Mouse (Mus musculus): ENCODE measurements around the gene Abhd14a.

DNA sequence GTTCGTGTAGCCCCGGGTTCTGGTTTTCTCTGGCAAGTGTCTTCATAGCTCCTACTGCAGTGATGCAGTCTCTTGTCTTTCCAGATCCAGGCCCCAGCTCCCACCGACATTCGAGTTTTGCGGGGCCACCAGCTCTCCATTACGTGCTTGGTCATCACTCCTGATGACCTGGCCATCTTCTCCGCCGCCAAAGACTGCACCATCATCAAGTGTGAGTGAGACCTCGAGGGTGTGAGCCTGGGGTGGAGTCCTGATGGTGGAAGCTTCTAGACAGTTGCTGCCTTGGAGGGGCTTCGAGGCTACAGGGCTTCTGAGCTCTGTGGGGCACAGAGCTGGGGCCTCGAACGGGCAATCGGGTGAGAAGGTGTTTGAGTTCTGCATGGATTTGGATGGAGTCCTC is 34.2 kb upstream of the Abhd14a start:
- no peak for TF ChIP-seq CTCF (IDR thresholded peaks at IDR 0.05 in 2 of 3, conservative IDR thresholded peaks at IDR 0.05 in 1 of 3; ENCODE audit: control insufficient read depth in 1 of 3, insufficient read depth in 1 of 3, low read depth in 2 of 3, low read length in 3 of 3, poor library complexity in 1 of 3, severe bottlenecking in 1 of 3)
- no peak for TF ChIP-seq POLR2A (IDR thresholded peaks at IDR 0.05; ENCODE audit: control insufficient read depth in 1 of 2, insufficient read depth in 1 of 2, low read depth in 1 of 2, low read length in 2 of 2, poor library complexity in 1 of 2)
- no peak for TF ChIP-seq MAFK (IDR thresholded peaks at IDR 0.05; ENCODE audit: borderline replicate concordance, low read depth, low read length)
- no peak for TF ChIP-seq CHD1 (IDR thresholded peaks at IDR 0.05; ENCODE audit: low read depth, low read length)
- TF ChIP-seq MAX (IDR thresholded peaks at IDR 0.05; ENCODE audit: low read length): no peak
- no peak for TF ChIP-seq RCOR1 (IDR thresholded peaks at IDR 0.05; ENCODE audit: low read depth, low read length)
- no peak for TF ChIP-seq BHLHE40 (IDR thresholded peaks at IDR 0.05; ENCODE audit: borderline replicate concordance, low read depth, low read length)
- no peak for TF ChIP-seq EP300 (IDR thresholded peaks at IDR 0.05; ENCODE audit: low read depth in 1 of 2, low read length in 2 of 2)
- TF ChIP-seq SIN3A (IDR thresholded peaks at IDR 0.05; ENCODE audit: low read length): no peak

All from MEL (cell line).